Mouse (Mus musculus) cerebellum, adult 9-11 months (tissue): ENCODE results near the gene Olfr1215.
"Not testable (repeated sequence)": the region's sequence is repeated elsewhere in the genome, so short reads cannot be mapped to it uniquely, and the experiment has no call there.

Experiments
- DNase-seq: peaks from one replicate; pipeline ENCODE4 v3.0.0; 2022

Gene Olfr1215

GRCm38 (mm10) chr2:89006873-89007272 lies at the start of gene Olfr1215:
Gene Olfr1215 (minus strand): TSS chr2:89006973.
- DNase-seq = no peak

GRCm38 (mm10) chr2:89031965-89032364 lies 25.2 kb upstream of the Olfr1215 start, which contains the start of gene Olfr1217:
Gene Olfr1217 (minus strand): TSS chr2:89032065.
- no peak for DNase-seq

- not testable (repeated sequence) for DNase-seq
These were observed 14.7 kb upstream of the Olfr1215 start for GRCm38 (mm10) chr2:89021436-89021835.

- DNase-seq = no peak
These were observed 11.5 kb upstream of the Olfr1215 start, which contains the start of gene Olfr1216 for GRCm38 (mm10) chr2:89018240-89018639. Gene Olfr1216 (minus strand): TSS chr2:89018340.

GRCm38 (mm10) chr2:88992553-88992952 lies 14.2 kb downstream of the Olfr1215 start, which contains the start of gene Olfr1214:
Gene Olfr1214 (minus strand): TSS chr2:88992653.
- no peak for DNase-seq

GRCm38 (mm10) chr2:88980181-88980580 lies 26.6 kb downstream of the Olfr1215 start, which contains the start of gene Gm13762:
Gene Gm13762 (minus strand): TSS chr2:88980281.
- DNase-seq = no peak

GRCm38 (mm10) chr2:88953669-88954068 lies 53.1 kb downstream of the Olfr1215 start, which contains the start of gene Olfr1212:
Gene Olfr1212 (plus strand): TSS chr2:88953969.
- DNase-seq = no peak
